Mouse (Mus musculus): ENCODE data around the gene Kctd18. TPM values are rescaled to one million over a fixed set of nuclear protein-coding genes. Genes with fewer than 3 reads are reported as not detected.

The Kctd18 gene
- polyA plus RNA-seq, 1 experiment = 3.9 TPM

DNA sequence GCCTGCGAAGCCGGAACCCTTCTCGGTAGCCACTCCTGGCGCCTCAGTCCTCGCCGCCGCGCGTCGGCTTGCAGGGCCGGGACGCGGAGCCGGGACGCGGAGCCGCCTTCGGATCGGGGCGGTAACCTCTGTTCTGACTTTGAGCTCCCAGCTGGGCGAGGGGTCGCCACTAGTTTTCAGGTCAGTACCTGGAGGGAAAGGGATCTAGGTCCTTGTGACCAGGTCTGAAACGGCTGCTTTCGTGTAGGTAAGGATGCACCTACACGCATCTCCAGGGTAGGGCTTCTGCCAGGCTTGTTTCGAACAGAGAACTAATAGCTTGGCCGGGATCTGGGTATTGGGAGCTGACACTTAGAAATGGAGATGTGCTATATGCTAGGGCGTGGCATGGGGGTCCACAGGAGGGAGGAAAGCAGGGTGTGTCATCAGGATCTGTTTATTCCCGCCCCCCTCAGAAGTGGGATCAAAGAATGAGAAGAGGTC, 22.6 kb downstream of the Kctd18 start:
- Histone ChIP-seq H3K79me2 (ENCODE audit: control insufficient read depth, insufficient read depth) (peaks cover 53% of the 10 kb centered on the region), H3K36me3 (ENCODE audit: control insufficient read depth, insufficient read depth) (peaks cover 32% of the 10 kb centered on the region), H3K27me3 (ENCODE audit: control insufficient read depth, insufficient read depth, insufficient read length) (no peaks in the 10 kb centered on the region), H3K79me3 (ENCODE audit: low read depth) (peaks cover 41% of the 10 kb centered on the region), H3K4me3 (ENCODE audit: insufficient read depth, poor library complexity, severe bottlenecking) (peak overlapping the region; percentile 74), H3ac (ENCODE audit: control insufficient read depth, insufficient read length, low read depth) (peak overlapping the region; percentile 94)
- TF ChIP-seq MYOG (IDR thresholded peaks at IDR 0.05; ENCODE audit: control insufficient read depth, extremely low read depth, insufficient read length) (no peak), MAX (IDR thresholded peaks at IDR 0.05) (no peak), CEBPB (IDR thresholded peaks at IDR 0.05; ENCODE audit: low read depth) (no peak), USF1 (IDR thresholded peaks at IDR 0.05; ENCODE audit: low read depth) (no peak), MYOD1 (IDR thresholded peaks at IDR 0.05; ENCODE audit: control insufficient read depth, insufficient read length, low read depth) (no peak), CTCF (IDR thresholded peaks at IDR 0.05; ENCODE audit: control insufficient read depth, insufficient read depth, insufficient read length) (no peak), FOSL1 (IDR thresholded peaks at IDR 0.05; ENCODE audit: insufficient read depth, low read length, poor library complexity, severe bottlenecking) (no peak)

DNA sequence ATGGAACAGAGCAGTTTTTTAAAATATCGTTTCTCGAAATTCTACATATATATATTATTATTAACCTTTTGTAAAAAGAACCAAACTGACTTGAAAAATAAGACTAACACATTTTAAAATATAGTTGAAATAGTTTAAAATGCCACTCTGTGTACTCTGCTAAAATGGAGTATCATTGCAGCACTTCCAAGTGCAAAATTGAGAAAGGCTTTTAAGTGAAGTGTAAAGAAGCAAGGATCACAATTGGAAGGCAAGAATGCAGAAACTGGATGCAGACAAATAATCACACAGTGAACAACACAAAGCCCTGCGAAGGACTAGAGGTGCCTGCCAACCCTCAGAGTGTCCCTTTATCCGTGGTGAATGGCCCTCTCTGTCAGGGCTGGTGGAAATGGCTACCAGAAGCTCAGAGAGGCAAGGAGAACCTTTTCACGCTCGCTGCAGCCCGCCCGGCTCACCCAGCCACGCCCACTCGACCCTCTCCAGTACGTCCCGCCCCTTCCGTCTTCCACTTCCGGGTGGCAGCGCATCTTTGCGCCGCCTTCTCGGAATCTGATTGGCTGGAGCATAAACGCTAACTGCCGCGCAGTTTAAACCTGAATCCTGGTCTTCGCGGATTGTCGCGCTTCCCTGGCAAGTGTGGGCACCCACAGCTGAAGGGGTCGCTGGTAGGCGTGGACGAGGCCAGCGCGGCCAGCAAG, 23.2 kb downstream of the Kctd18 start, which contains the start of gene Sgo2a:
Gene Sgo2a (plus strand): TSS at position 540 of the 701 bp plus-strand sequence.
- Histone ChIP-seq H3K36me3 (ENCODE audit: control insufficient read depth, insufficient read depth) (peaks cover 26% of the 10 kb centered on the region), H3K79me3 (ENCODE audit: low read depth) (peaks cover 37% of the 10 kb centered on the region), H3K4me3 (ENCODE audit: insufficient read depth, poor library complexity, severe bottlenecking) (peak within 1 kb of the TSS; percentile 74), H3ac (ENCODE audit: control insufficient read depth, insufficient read length, low read depth) (peak within 1 kb of the TSS; percentile 94), H3K27me3 (ENCODE audit: control insufficient read depth, insufficient read depth, insufficient read length) (no peaks in the 10 kb centered on the region), H3K79me2 (ENCODE audit: control insufficient read depth, insufficient read depth) (peaks cover 48% of the 10 kb centered on the region)
- no peak for TF ChIP-seq CTCF (IDR thresholded peaks at IDR 0.05; ENCODE audit: control insufficient read depth, insufficient read depth, insufficient read length)
- no peak for TF ChIP-seq FOSL1 (IDR thresholded peaks at IDR 0.05; ENCODE audit: insufficient read depth, low read length, poor library complexity, severe bottlenecking)
- TF ChIP-seq CEBPB (IDR thresholded peaks at IDR 0.05; ENCODE audit: low read depth) = no peak
- TF ChIP-seq MYOD1 (IDR thresholded peaks at IDR 0.05; ENCODE audit: control insufficient read depth, insufficient read length, low read depth) = no peak
- TF ChIP-seq MYOG (IDR thresholded peaks at IDR 0.05; ENCODE audit: control insufficient read depth, extremely low read depth, insufficient read length) = no peak
- TF ChIP-seq MAX (IDR thresholded peaks at IDR 0.05) = no peak
- no peak for TF ChIP-seq USF1 (IDR thresholded peaks at IDR 0.05; ENCODE audit: low read depth)

DNA sequence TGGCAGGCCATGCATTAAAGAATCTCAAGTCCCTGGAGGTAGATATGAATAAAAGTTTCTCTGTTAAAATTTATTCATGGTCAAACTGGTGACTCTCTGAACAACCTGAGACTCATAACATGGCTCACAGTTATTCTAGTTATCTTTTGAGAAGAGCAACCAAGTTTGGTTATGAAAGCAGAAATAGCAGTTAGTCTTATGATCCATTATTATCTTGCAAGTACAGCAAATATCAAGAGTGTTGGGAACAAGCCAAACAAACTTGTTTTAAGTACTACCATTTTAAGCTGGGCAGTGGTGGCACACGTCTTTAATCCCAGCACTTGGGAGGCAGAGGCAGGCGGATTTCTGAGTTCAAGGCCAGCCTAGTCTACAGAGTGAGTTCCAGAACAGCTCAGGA, 27.5 kb downstream of the Kctd18 start:
- TF ChIP-seq MYOG (IDR thresholded peaks at IDR 0.05; ENCODE audit: control insufficient read depth, extremely low read depth, insufficient read length) (no peak), CTCF (IDR thresholded peaks at IDR 0.05; ENCODE audit: control insufficient read depth, insufficient read depth, insufficient read length) (no peak), MAX (IDR thresholded peaks at IDR 0.05) (no peak), CEBPB (IDR thresholded peaks at IDR 0.05; ENCODE audit: low read depth) (no peak), MYOD1 (IDR thresholded peaks at IDR 0.05; ENCODE audit: control insufficient read depth, insufficient read length, low read depth) (no peak), USF1 (IDR thresholded peaks at IDR 0.05; ENCODE audit: low read depth) (no peak)
- no peaks in the 10 kb centered on the region for H3K36me3 ChIP-seq (ENCODE audit: control insufficient read depth, insufficient read depth)
- no peaks in the 10 kb centered on the region for H3K27me3 ChIP-seq (ENCODE audit: control insufficient read depth, insufficient read depth, insufficient read length)

DNA sequence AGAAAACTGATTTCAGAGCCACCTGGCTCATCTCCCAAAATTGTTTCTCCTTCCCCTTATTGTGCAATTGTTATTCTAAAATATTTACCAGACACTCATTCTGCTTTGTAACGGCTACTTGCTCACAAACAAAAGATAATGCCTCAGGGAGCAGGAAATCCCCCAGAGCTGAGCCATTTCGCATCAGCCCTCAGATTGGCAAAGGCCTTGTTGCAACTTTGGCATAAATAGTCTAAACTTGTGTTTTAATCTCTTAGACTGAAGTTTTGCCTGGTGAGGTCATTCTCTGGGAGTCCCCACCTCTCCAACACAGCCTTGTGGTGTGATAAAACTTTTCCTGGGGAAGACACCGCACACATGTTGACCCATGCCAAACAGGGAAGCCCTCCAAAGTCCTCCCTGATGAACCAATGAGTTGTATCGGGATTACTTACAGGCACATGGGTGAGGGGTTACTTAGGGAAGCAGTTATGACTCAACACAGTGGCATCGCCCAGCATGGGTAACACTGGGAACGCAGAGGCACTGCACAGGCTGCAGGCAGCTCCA, 29.6 kb downstream of the Kctd18 start:
- H3ac ChIP-seq (ENCODE audit: control insufficient read depth, insufficient read length, low read depth) = peak overlapping the region; percentile 18
- H3K27me3 ChIP-seq (ENCODE audit: control insufficient read depth, insufficient read depth, insufficient read length) = no peaks in the 10 kb centered on the region
- H3K4me3 ChIP-seq (ENCODE audit: insufficient read depth, poor library complexity, severe bottlenecking) = no peak overlapping the region
- TF ChIP-seq CEBPB (IDR thresholded peaks at IDR 0.05; ENCODE audit: low read depth) = peak; percentile 90
- TF ChIP-seq MYOD1 (IDR thresholded peaks at IDR 0.05; ENCODE audit: control insufficient read depth, insufficient read length, low read depth) = no peak
- TF ChIP-seq MAX (IDR thresholded peaks at IDR 0.05) = peak; percentile 52
- H3K79me3 ChIP-seq (ENCODE audit: low read depth) = no peaks in the 10 kb centered on the region
- no peaks in the 10 kb centered on the region for H3K36me3 ChIP-seq (ENCODE audit: control insufficient read depth, insufficient read depth)
- no peaks in the 10 kb centered on the region for H3K79me2 ChIP-seq (ENCODE audit: control insufficient read depth, insufficient read depth)

More for the DNA sequence above, 27.5 kb downstream of the Kctd18 start:
- peaks cover 6% of the 10 kb centered on the region for H3K79me2 ChIP-seq (ENCODE audit: control insufficient read depth, insufficient read depth)
- H3K4me3 ChIP-seq (ENCODE audit: insufficient read depth, poor library complexity, severe bottlenecking) = no peak overlapping the region
- H3K79me3 ChIP-seq (ENCODE audit: low read depth) = peaks cover 2% of the 10 kb centered on the region
- no peak overlapping the region for H3ac ChIP-seq (ENCODE audit: control insufficient read depth, insufficient read length, low read depth)

DNA sequence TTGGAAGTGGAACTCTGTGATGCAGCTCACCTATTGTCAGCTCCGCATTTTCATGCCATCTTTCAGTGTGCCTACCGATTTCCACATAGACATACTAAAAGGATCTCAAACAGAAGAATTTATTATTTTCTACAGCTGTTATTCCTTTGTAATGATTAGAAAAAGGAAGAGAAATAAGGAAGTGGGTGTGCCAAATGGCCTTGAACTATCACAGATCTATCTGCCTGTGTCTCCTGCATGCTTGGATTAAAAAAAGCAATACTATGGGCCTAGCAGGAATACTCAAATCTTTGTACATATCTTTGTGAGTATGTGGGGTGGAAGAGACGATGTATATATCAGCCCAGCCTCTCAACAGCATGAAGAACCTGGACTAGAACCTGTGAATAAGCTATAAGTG, 41.9 kb downstream of the Kctd18 start:
- Histone ChIP-seq H3K27me3 (ENCODE audit: control insufficient read depth, insufficient read depth, insufficient read length) (no peaks in the 10 kb centered on the region), H3K36me3 (ENCODE audit: control insufficient read depth, insufficient read depth) (no peaks in the 10 kb centered on the region), H3K4me3 (ENCODE audit: insufficient read depth, poor library complexity, severe bottlenecking) (no peak overlapping the region), H3K79me3 (ENCODE audit: low read depth) (no peaks in the 10 kb centered on the region), H3ac (ENCODE audit: control insufficient read depth, insufficient read length, low read depth) (no peak overlapping the region), H3K79me2 (ENCODE audit: control insufficient read depth, insufficient read depth) (no peaks in the 10 kb centered on the region)
- TF ChIP-seq MYOG (IDR thresholded peaks at IDR 0.05; ENCODE audit: control insufficient read depth, extremely low read depth, insufficient read length) (no peak), USF1 (IDR thresholded peaks at IDR 0.05; ENCODE audit: low read depth) (no peak), CEBPB (IDR thresholded peaks at IDR 0.05; ENCODE audit: low read depth) (no peak), MYOD1 (IDR thresholded peaks at IDR 0.05; ENCODE audit: control insufficient read depth, insufficient read length, low read depth) (no peak), FOSL1 (IDR thresholded peaks at IDR 0.05; ENCODE audit: insufficient read depth, low read length, poor library complexity, severe bottlenecking) (no peak), MAX (IDR thresholded peaks at IDR 0.05) (no peak), CTCF (IDR thresholded peaks at IDR 0.05; ENCODE audit: control insufficient read depth, insufficient read depth, insufficient read length) (no peak)
